Mouse (Mus musculus) bone marrow, adult 2 months (tissue): ENCODE measurements around the gene Mlx. TPM values are rescaled to one million over a fixed set of nuclear protein-coding genes. Genes with fewer than 3 reads are reported as not detected.

Experiments used
- H3K27ac ChIP-seq: fragments of 200-500 bp; 2 replicates; pipeline ENCODE4 v1.5.1; 2012; ENCODE audit warnings: low read depth, mild to moderate bottlenecking, control low read depth, inconsistent platforms, low read length; ENCODE audit not compliant: control insufficient read depth, poor library complexity, insufficient read depth
- H3K4me1 ChIP-seq: fragments of 200-500 bp; 2 replicates; pipeline ENCODE4 v1.6.1; 2011; ENCODE audit warnings: low read length; ENCODE audit not compliant: control insufficient read depth, insufficient read depth
- H3K4me3 ChIP-seq: fragments of 200-500 bp; replicated peaks from 2 replicates; pipeline ENCODE3; 2011; ENCODE audit warnings: mild to moderate bottlenecking, low read depth, low read length, control low read depth; ENCODE audit not compliant: control insufficient read depth
- CTCF ChIP-seq: fragments of 200-500 bp; IDR thresholded peaks from 2 replicates; pipeline ENCODE4 v1.5.1; 2011; ENCODE audit warnings: low read length, control low read depth; ENCODE audit not compliant: control insufficient read depth, insufficient read depth
- POLR2A ChIP-seq: fragments of 200-500 bp; IDR thresholded peaks from 2 replicates; pipeline ENCODE4 v1.6.1; 2011; ENCODE audit warnings: low read depth, mild to moderate bottlenecking, control low read depth, low read length, borderline replicate concordance; ENCODE audit not compliant: control insufficient read depth
- WGBS: fragments of 180-500 bp; shearing (Covaris S2); methylation state at CpG from one replicate; pipeline ENCODE4 v1.1.7; 2018; 5-methylcytosine and 5-hydroxymethylcytosine counted together
- polyA plus RNA-seq: library from polyadenylated mRNA; stranded (reverse); fragments of >200 nt; gene quantifications from 2 replicates; pipeline ENCODE4 v1.2.4, GENCODE M21; 2011; ENCODE audit warnings: low replicate concordance; ENCODE audit not compliant: missing spikeins, insufficient read depth, insufficient read length

Mlx gene
- polyA plus RNA-seq, 1 experiment, result 23.6 TPM

- Histone ChIP-seq H3K27ac (peak overlapping the region; percentile 9; the same call in 1 of the 2 replicates), H3K4me1 (no peaks in the 10 kb centered on the region), H3K4me3 (peak overlapping the region; percentile 84)
- 2% methylated on average over 18 of the region's 18 CpGs for WGBS
- TF ChIP-seq POLR2A, result no peak
- TF ChIP-seq CTCF, result no peak
These were observed 7.8 kb downstream of the Mlx start for GRCm38 (mm10) chr11:101094930-101095313.

- Histone ChIP-seq H3K27ac (peak within 1 kb of the TSS; percentile 95), H3K4me1 (no peaks in the 10 kb centered on the region), H3K4me3 (peak within 1 kb of the TSS; percentile 84)
- WGBS, result under 1% methylated on average over 43 of the region's 43 CpGs
- peak; percentile 75; the same call in 1 of the 2 replicates for TF ChIP-seq POLR2A
- TF ChIP-seq CTCF, result peak; percentile 80
These were observed 8.4 kb downstream of the Mlx start, which contains the start of gene Psmc3ip for GRCm38 (mm10) chr11:101095314-101096024. Gene Psmc3ip, minus strand, starts transcription at chr11:101095436.

- Histone ChIP-seq H3K4me1 (no peaks in the 10 kb centered on the region), H3K27ac (no peak overlapping the region), H3K4me3 (no peak overlapping the region)
- 87% methylated on average over 8 of the region's 8 CpGs for WGBS
- TF ChIP-seq POLR2A, result no peak
- TF ChIP-seq CTCF, result no peak
These were observed 11.2 kb downstream of the Mlx start for GRCm38 (mm10) chr11:101098231-101098630.

- TF ChIP-seq POLR2A (no peak), CTCF (no peak)
- H3K27ac ChIP-seq, result no peak overlapping the region
- 0 out of 2 replicates have a peak, but pooled peaks cover under 1% of the 10 kb centered on the region for H3K4me1 ChIP-seq
- WGBS, result 89% methylated on average over 5 of the region's 5 CpGs
- H3K4me3 ChIP-seq, result no peak overlapping the region
These were observed 15.9 kb downstream of the Mlx start for GRCm38 (mm10) chr11:101103011-101103410.

GRCm38 (mm10) chr11:101109351-101109750 is 22.3 kb downstream of the Mlx start:
- 0 out of 2 replicates have a peak, but pooled peaks cover 1% of the 10 kb centered on the region for H3K4me1 ChIP-seq
- 89% methylated on average over 4 of the region's 4 CpGs for WGBS
- H3K4me3 ChIP-seq, result no peak overlapping the region
- TF ChIP-seq POLR2A, result no peak
- TF ChIP-seq CTCF, result no peak
- H3K27ac ChIP-seq, result no peak overlapping the region

GRCm38 (mm10) chr11:101110708-101111107 is 23.6 kb downstream of the Mlx start:
- no peak overlapping the region for H3K4me3 ChIP-seq
- 74% methylated on average over 5 of the region's 5 CpGs for WGBS
- H3K27ac ChIP-seq, result no peak overlapping the region
- H3K4me1 ChIP-seq, result peaks cover 3% of the 10 kb centered on the region; the same call in 1 of the 2 replicates
- TF ChIP-seq CTCF, result no peak
- TF ChIP-seq POLR2A, result no peak

- no peak overlapping the region for H3K4me3 ChIP-seq
- 89% methylated on average over 4 of the region's 4 CpGs for WGBS
- peaks cover 3% of the 10 kb centered on the region; the same call in 1 of the 2 replicates for H3K4me1 ChIP-seq
- H3K27ac ChIP-seq, result no peak overlapping the region
- no peak for TF ChIP-seq POLR2A
These were observed 24.1 kb downstream of the Mlx start for GRCm38 (mm10) chr11:101111178-101111577.

- H3K27ac ChIP-seq, result no peak overlapping the region
- H3K4me1 ChIP-seq, result peaks cover 3% of the 10 kb centered on the region; the same call in 1 of the 2 replicates
- no peak overlapping the region for H3K4me3 ChIP-seq
- TF ChIP-seq CTCF (no peak), POLR2A (no peak)
- WGBS, result 92% methylated on average over 3 of the region's 3 CpGs
These were observed 25.1 kb downstream of the Mlx start for GRCm38 (mm10) chr11:101112186-101112585.

GRCm38 (mm10) chr11:101115564-101115963 is 28.5 kb downstream of the Mlx start:
- WGBS, result 34% methylated on average over 2 of the region's 2 CpGs
- Histone ChIP-seq H3K4me1 (peaks cover 2% of the 10 kb centered on the region; the same call in 1 of the 2 replicates), H3K4me3 (no peak overlapping the region), H3K27ac (no peak overlapping the region)
- TF ChIP-seq POLR2A (no peak), CTCF (no peak)
